Mouse (Mus musculus): Measurements from ENCODE around the gene Tceal5.
A peak's percentile ranks its signal among the peaks of the same experiment; 100 is the strongest.

Gene Tceal5

DNA sequence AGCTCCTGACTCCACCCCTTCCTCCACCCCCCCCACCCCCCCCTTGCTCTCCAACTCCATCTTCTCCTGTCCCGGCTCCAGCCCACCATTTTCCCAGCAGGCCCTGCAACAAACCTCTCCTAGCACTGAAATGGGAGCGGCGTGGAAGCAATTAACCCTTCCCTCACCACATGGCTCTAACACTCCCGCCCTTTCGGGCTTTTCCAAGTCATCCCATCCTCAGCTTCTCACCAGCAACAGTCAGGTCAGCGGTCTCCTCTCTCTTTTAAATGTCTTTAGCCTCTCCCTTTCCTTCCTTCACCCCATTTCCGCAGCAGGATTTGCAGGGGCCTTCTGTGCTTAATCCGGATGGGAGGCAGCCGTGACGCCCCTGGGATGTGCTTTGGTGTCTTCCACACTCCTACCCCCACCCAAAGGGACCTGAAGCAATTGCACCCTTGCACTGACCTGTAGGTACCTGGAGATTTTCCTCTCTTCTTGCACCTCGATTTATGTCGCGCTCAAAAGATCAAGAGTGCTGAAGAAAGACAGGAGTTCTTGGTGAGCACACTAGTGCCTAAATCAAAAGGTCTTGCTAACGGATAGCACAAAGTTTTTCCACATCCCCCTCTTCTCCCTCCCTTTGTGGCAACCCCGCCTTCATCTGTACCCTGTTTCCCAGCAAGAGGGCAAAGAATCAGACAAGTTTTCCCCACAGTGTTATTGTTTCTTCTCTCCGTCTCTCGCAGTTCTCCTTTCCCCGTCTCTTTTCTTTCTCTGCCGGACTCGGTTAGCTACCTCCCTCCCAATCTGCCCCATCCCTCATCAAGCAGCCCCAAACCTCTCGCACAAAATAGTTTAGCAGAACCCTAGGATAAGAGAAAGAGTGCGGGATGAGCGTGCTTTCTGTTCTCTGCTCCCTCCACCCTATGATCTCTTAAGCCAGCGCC, 32.2 kb downstream of the Tceal5 start:
- DNase-seq, result peak; percentile 40

DNA sequence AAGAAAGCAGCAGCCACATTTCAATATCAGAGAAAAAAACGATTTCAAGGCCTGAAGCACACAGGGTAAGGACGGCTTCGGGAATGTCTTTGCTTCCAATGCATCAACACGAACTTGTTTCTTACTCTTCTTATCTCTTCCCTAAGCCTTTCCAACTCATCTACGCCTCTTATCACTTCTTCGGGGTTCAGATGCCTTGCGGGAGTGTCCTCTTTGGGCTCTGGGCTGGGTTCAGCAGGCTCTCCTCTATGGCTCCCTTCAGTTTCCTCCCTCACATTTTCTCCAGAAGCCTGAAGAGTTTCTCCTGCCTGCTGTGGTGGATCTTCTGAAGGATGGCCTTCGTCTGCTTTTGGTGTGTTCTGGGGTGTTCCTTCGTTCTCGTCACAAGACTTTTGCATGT, 33.1 kb downstream of the Tceal5 start:
- DNase-seq, result no peak

Measured in kidney, adult 18-20 months (tissue).